Mouse (Mus musculus) heart, postnatal 0 days (tissue): ENCODE measurements at regions not wholly inside any gene's neighbourhood (a gene's known extent, or its start where the extent isn't known, plus 50 kb on each side); places are given as distances from the start of the nearest gene placed in this dataset.

Experiments used
- CTCF ChIP-seq: IDR thresholded peaks from 2 replicates; pipeline ENCODE4 v1.5.1; 2016; ENCODE audit warnings: antibody characterized with exemption, control low read depth, low read depth
- EP300 ChIP-seq: IDR thresholded peaks from 2 replicates; pipeline ENCODE4 v1.6.1; 2016; ENCODE audit warnings: antibody characterized with exemption, low read depth

DNA sequence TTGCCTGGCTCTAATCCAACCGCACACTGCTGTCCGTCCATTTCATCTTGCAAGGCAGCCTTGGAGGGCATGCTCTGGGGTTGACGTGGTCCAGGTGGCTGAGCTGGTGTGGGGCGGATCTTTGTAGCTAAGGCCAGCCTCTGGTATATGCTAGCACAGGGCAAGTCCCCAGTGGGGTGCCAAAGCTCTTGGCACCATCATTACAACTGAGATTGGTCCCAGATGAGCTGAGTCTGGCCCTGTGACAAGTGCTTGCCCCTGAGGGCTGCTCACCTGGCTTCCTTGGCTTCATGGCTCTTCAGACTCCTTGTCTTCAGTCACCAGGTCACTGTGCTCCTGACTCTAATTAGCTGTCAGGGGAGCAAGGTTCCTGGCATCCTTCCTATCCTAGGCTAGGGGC lies 78.3 kb upstream of the Rxra start:
- no peak for TF ChIP-seq CTCF
- no peak for TF ChIP-seq EP300
